ENCODE assay signal across 8 mouse cellular contexts in genomic region chr7:134263146-134263906, GRCm38 (mm10). TPM values are rescaled to one million over a fixed set of nuclear protein-coding genes. Genes with fewer than 3 reads are reported as not detected.
DNase-seq lines count a peak whose midpoint lies in the region; ATAC-seq and TF ChIP-seq lines count a peak whose summit lies in the region.

No protein-coding gene starts in this region.

- no peaks in the 10 kb centered on the region for H3K36me3 ChIP-seq in intestine, embryonic 14.5 days (ENCODE audit: control insufficient read depth, insufficient read depth, low read length)
- no peaks in the 10 kb centered on the region for H3K36me3 ChIP-seq in intestine, embryonic 16.5 days (ENCODE audit: control insufficient read depth, insufficient read depth, low read length)
- H3K36me3 ChIP-seq in kidney, postnatal 0 days (ENCODE audit: insufficient read depth, low read length) = no peaks in the 10 kb centered on the region
- H3K36me3 ChIP-seq in liver, adult 2 months (ENCODE audit: control insufficient read depth, insufficient read depth, low read length) = no peaks in the 10 kb centered on the region

- no peaks in the 10 kb centered on the region for H3K27me3 ChIP-seq in intestine, embryonic 14.5 days (replicated peaks; ENCODE audit: control insufficient read depth, insufficient read depth, low read length)
- H3K27me3 ChIP-seq in intestine, embryonic 16.5 days (replicated peaks; ENCODE audit: control insufficient read depth, insufficient read depth, low read length) = no peaks in the 10 kb centered on the region
- no peaks in the 10 kb centered on the region for H3K27me3 ChIP-seq in kidney, postnatal 0 days (ENCODE audit: insufficient read depth, low read length)
- H3K27me3 ChIP-seq in liver, adult 2 months (ENCODE audit: control insufficient read depth, insufficient read depth, low read length) = no peaks in the 10 kb centered on the region

- peak; percentile 85 for TF ChIP-seq CTCF in kidney, postnatal 0 days (IDR thresholded peaks at IDR 0.05; ENCODE audit: low read depth)
- peak; percentile 80 for TF ChIP-seq CTCF in liver, adult 2 months (IDR thresholded peaks at IDR 0.05; ENCODE audit: low read depth, low read length)

- no peak overlapping the region for H3K4me2 ChIP-seq in intestine, embryonic 14.5 days (ENCODE audit: low read length)
- H3K4me2 ChIP-seq in intestine, embryonic 16.5 days (ENCODE audit: low read depth, low read length) = no peak overlapping the region
- no peak overlapping the region for H3K4me2 ChIP-seq in kidney, postnatal 0 days (ENCODE audit: low read length)

- TF ChIP-seq POLR2A in liver, adult 2 months (IDR thresholded peaks at IDR 0.05; ENCODE audit: extremely low read depth, insufficient read depth, low read length) = no peak

- H3K9me3 ChIP-seq in intestine, embryonic 14.5 days (ENCODE audit: control insufficient read depth, low read length) = no peaks in the 10 kb centered on the region
- H3K9me3 ChIP-seq in intestine, embryonic 16.5 days (ENCODE audit: control insufficient read depth, low read length) = no peaks in the 10 kb centered on the region
- H3K9me3 ChIP-seq in kidney, postnatal 0 days (replicated peaks; ENCODE audit: low read length) = no peaks in the 10 kb centered on the region

- no peaks in the 10 kb centered on the region; the same call in 1 of the 2 replicates for H3K4me1 ChIP-seq in intestine, embryonic 14.5 days (replicated peaks; ENCODE audit: control insufficient read depth, insufficient read depth, low read length)
- H3K4me1 ChIP-seq in intestine, embryonic 16.5 days (ENCODE audit: control insufficient read depth, insufficient read depth, low read length) = no peaks in the 10 kb centered on the region
- H3K4me1 ChIP-seq in kidney, postnatal 0 days (replicated peaks; ENCODE audit: insufficient read depth, low read length) = no peaks in the 10 kb centered on the region
- no peaks in the 10 kb centered on the region for H3K4me1 ChIP-seq in liver, adult 2 months (ENCODE audit: control insufficient read depth, insufficient read depth, low read length)

- no peak overlapping the region for H3K27ac ChIP-seq in intestine, embryonic 14.5 days (ENCODE audit: low read depth)
- no peak overlapping the region for H3K27ac ChIP-seq in intestine, embryonic 16.5 days (ENCODE audit: low read length)
- no peak overlapping the region for H3K27ac ChIP-seq in kidney, postnatal 0 days
- H3K27ac ChIP-seq in liver, adult 2 months (replicated peaks; ENCODE audit: insufficient read depth, low read depth, low read length) = no peak overlapping the region

- intact Hi-C loops in gastrocnemius, postnatal 14 days (cut with DNase I; ENCODE audit: low total_unique reads) = no loop called here

- no peak for ATAC-seq in intestine, embryonic 14.5 days (replicated peaks; ENCODE audit: low FRiP score, low TSS enrichment, low read depth)
- ATAC-seq in intestine, embryonic 16.5 days = no peak
- peak; percentile 46; the same call in 1 of the 2 replicates for ATAC-seq in kidney, postnatal 0 days (replicated peaks; ENCODE audit: low FRiP score, low read depth)

- 43% methylated on average over 4 of the region's 4 CpGs for WGBS in intestine, embryonic 14.5 days
- 38% methylated on average over 4 of the region's 4 CpGs for WGBS in intestine, embryonic 16.5 days
- 40% methylated on average over 4 of the region's 4 CpGs for WGBS in kidney, postnatal 0 days
- WGBS in liver, adult 2 months = 48% methylated on average over 4 of the region's 4 CpGs

- H3K4me3 ChIP-seq in intestine, embryonic 14.5 days (ENCODE audit: low read depth, low read length) = no peak overlapping the region
- H3K4me3 ChIP-seq in intestine, embryonic 16.5 days (ENCODE audit: low read length) = no peak overlapping the region
- no peak overlapping the region for H3K4me3 ChIP-seq in kidney, postnatal 0 days (replicated peaks; ENCODE audit: low read depth, low read length)
- H3K4me3 ChIP-seq in liver, adult 2 months (ENCODE audit: insufficient read depth, low read depth, low read length) = no peak overlapping the region

- H3K9ac ChIP-seq in intestine, embryonic 14.5 days (ENCODE audit: low read length) = no peak overlapping the region
- no peak overlapping the region for H3K9ac ChIP-seq in intestine, embryonic 16.5 days (ENCODE audit: low read depth, low read length)
- no peak overlapping the region for H3K9ac ChIP-seq in kidney, postnatal 0 days (ENCODE audit: low read depth, low read length)
- H3K9ac ChIP-seq in liver, adult 2 months (ENCODE audit: low read depth, low read length) = no peak overlapping the region

- DNase-seq in intestine, embryonic 14.5 days (ENCODE audit: low spot score) = peak; percentile 88
- DNase-seq in cerebellum, adult 9-11 months = peak; percentile 33
- peak; percentile 45 for DNase-seq in gastrocnemius, postnatal 14 days
- peak; percentile 56 for DNase-seq in kidney, postnatal 0 days (ENCODE audit: low spot score)
- DNase-seq in liver, adult 2 months (ENCODE audit: extremely low read depth, low read depth, low spot score) = peak; percentile 23
- DNase-seq in ovary, postnatal 14 days (ENCODE audit: low spot score) = peak; percentile 63
- DNase-seq in thymus, postnatal 36 days = peak; percentile 58 to 61

- H3K79me2 ChIP-seq in liver, adult 2 months (ENCODE audit: control insufficient read depth, insufficient read depth, low read length) = no peaks in the 10 kb centered on the region

RNA-seq across cellular contexts. Expression of gene Adam12, which starts 31.4 kb away (rescaled TPM):
- polyA plus RNA-seq in intestine, embryonic 14.5 days (2014; fragmentation: Nextera tagmentation; extraction: Ambion mirVana) = 13.8 and 15.1 TPM in 2 replicates
- 3.0 and 3.1 TPM in 2 replicates for polyA plus RNA-seq in intestine, embryonic 16.5 days (2015; fragmentation: Nextera tagmentation; extraction: Ambion mirVana)
- total RNA-seq in gastrocnemius, postnatal 14 days (2021) = 1 to 10 TPM; 4.6 to 6.9 TPM
- 2.6 and 2.8 TPM in 2 replicates for polyA plus RNA-seq in kidney, postnatal 0 days (2015; fragmentation: Nextera tagmentation; extraction: Ambion mirVana)
- 0.28 and 1.9 TPM in 2 replicates for total RNA-seq in liver, adult 2 months (2014; rRNA removed)
- 0.17 and 0.28 TPM in 2 replicates for polyA plus RNA-seq in liver, adult 2 months (2012; rRNA removed)

Comparison
In these comparisons a context has a peak if more than half of its experiments do, and no peak if none do; other contexts are left out.
1. DNase-seq: peak in every context shown above with its lines; median percentile 88 in intestine, embryonic 14.5 days; 63 in ovary, postnatal 14 days; 60 in thymus, postnatal 36 days; 56 in kidney, postnatal 0 days; 45 in gastrocnemius, postnatal 14 days; 33 in cerebellum, adult 9-11 months; 23 in liver, adult 2 months.